Mouse (Mus musculus) intestine, embryonic 14.5 days (tissue): ENCODE results near the gene Exosc1. TPM values are rescaled to one million over a fixed set of nuclear protein-coding genes. Genes with fewer than 3 reads are reported as not detected.

Experiments
- ATAC-seq: fragments of 200-750 bp; cut with Nextera tagmentation; replicated peaks from 2 replicates; pipeline ENCODE4 v1.8.0; 2017; ENCODE audit warnings: low read depth, moderate number of reproducible peaks, moderate TSS enrichment, moderate library complexity; ENCODE audit not compliant: low FRiP score, low TSS enrichment
- DNase-seq: peaks from one replicate; pipeline ENCODE4 v3.0.0-alpha.2; 2018; ENCODE audit warnings: low spot score
- H3K27ac ChIP-seq: fragments of 300-500 bp; sonication (generic); 2 replicates; pipeline ENCODE4 v1.5.1; 2014; ENCODE audit warnings: low read depth, mild to moderate bottlenecking, control low read depth
- H3K27me3 ChIP-seq: fragments of 300-500 bp; sonication (generic); replicated peaks from 2 replicates; pipeline ENCODE4 v1.6.1; 2014; ENCODE audit warnings: low read length, control low read depth; ENCODE audit not compliant: control insufficient read depth, insufficient read depth
- H3K36me3 ChIP-seq: fragments of 300-500 bp; sonication (generic); 2 replicates; pipeline ENCODE4 v1.6.1; 2014; ENCODE audit warnings: low read length, control low read depth; ENCODE audit not compliant: control insufficient read depth, insufficient read depth
- H3K4me1 ChIP-seq: fragments of 300-500 bp; sonication (generic); replicated peaks from 2 replicates; pipeline ENCODE4 v1.6.1; 2014; ENCODE audit warnings: low read length, control low read depth, mixed read lengths; ENCODE audit not compliant: control insufficient read depth, insufficient read depth
- H3K4me2 ChIP-seq: fragments of 300-500 bp; sonication (generic); 2 replicates; pipeline ENCODE4 v1.6.1; 2014; ENCODE audit warnings: low read length
- H3K4me3 ChIP-seq: fragments of 300-500 bp; sonication (generic); 2 replicates; pipeline ENCODE4 v1.5.1; 2014; ENCODE audit warnings: low read depth, low read length, control low read depth, mixed read lengths
- H3K9ac ChIP-seq: fragments of 300-500 bp; sonication (generic); 2 replicates; pipeline ENCODE4 v1.6.1; 2014; ENCODE audit warnings: mild to moderate bottlenecking, low read length
- H3K9me3 ChIP-seq: fragments of 300-500 bp; sonication (generic); 2 replicates; pipeline ENCODE4 v1.6.1; 2016; ENCODE audit warnings: low read length, control low read depth; ENCODE audit not compliant: control insufficient read depth
- WGBS: fragments of 180-500 bp; shearing (Covaris S2); extraction: QIAGEN DNeasy Blood & Tissue Kit; methylation state at CpG from one replicate; pipeline ENCODE4 v1.1.7; 2014; 5-methylcytosine and 5-hydroxymethylcytosine counted together
- polyA plus RNA-seq: library from polyadenylated mRNA; unstranded; fragments of >200 nt; fragmentation: Nextera tagmentation; extraction: Ambion mirVana; gene quantifications from 2 replicates; pipeline ENCODE4 v1.2.1, GENCODE M21; 2014

Gene Exosc1
- 84.7 and 88.0 TPM in 2 replicates for polyA plus RNA-seq

- DNase-seq (peak; percentile 96), ATAC-seq (peak; percentile 100)
- peak within 1 kb of the TSS; percentile 72 for H3K9ac ChIP-seq
- no peaks in the 10 kb centered on the region for H3K9me3 ChIP-seq
- H3K4me2 ChIP-seq: peak within 1 kb of the TSS; percentile 97
- H3K36me3 ChIP-seq: peaks cover 44% of the 10 kb centered on the region
- peaks cover 16% of the 10 kb centered on the region for H3K4me1 ChIP-seq
- H3K4me3 ChIP-seq: peak within 1 kb of the TSS; percentile 80
- WGBS: under 1% methylated on average over 47 of the region's 47 CpGs
- no peak within 1 kb of the TSS for H3K27ac ChIP-seq
- H3K27me3 ChIP-seq: no peaks in the 10 kb centered on the region
Measured at GRCm38 (mm10) chr19:41933179-41934086, at the start of gene Exosc1, which contains the start of gene Zdhhc16. Gene Exosc1, minus strand, starts transcription at chr19:41933423. Gene Zdhhc16, plus strand, starts transcription at chr19:41933480.

DNA sequence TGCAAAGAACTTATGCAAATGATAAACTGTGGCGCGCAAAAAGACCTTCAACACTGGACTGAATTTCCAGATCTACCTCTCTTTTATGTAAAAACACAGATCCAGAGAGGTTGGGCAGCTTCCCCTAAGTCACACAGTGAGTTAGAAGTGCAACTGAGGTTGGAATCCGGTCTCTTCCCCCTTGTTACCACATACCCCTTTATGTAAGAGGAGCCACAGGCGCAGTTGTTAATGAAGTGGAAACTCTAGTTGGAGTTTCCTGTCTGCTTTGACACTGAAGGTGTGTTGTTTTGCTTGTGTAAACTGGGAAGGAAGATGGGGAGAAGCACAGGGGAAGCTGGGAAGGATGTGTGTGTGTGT lies 49.5 kb upstream of the Exosc1 start:
- Histone ChIP-seq H3K9me3 (no peaks in the 10 kb centered on the region), H3K9ac (peak overlapping the region; percentile 79; the same call in 1 of the 2 replicates), H3K4me2 (peak overlapping the region; percentile 85), H3K27ac (no peak overlapping the region), H3K36me3 (no peaks in the 10 kb centered on the region), H3K4me1 (peaks cover 11% of the 10 kb centered on the region), H3K4me3 (peak overlapping the region; percentile 72), H3K27me3 (no peaks in the 10 kb centered on the region)
- DNase-seq: no peak
- 9% methylated on average over 4 of the region's 4 CpGs for WGBS
- ATAC-seq: no peak

DNA sequence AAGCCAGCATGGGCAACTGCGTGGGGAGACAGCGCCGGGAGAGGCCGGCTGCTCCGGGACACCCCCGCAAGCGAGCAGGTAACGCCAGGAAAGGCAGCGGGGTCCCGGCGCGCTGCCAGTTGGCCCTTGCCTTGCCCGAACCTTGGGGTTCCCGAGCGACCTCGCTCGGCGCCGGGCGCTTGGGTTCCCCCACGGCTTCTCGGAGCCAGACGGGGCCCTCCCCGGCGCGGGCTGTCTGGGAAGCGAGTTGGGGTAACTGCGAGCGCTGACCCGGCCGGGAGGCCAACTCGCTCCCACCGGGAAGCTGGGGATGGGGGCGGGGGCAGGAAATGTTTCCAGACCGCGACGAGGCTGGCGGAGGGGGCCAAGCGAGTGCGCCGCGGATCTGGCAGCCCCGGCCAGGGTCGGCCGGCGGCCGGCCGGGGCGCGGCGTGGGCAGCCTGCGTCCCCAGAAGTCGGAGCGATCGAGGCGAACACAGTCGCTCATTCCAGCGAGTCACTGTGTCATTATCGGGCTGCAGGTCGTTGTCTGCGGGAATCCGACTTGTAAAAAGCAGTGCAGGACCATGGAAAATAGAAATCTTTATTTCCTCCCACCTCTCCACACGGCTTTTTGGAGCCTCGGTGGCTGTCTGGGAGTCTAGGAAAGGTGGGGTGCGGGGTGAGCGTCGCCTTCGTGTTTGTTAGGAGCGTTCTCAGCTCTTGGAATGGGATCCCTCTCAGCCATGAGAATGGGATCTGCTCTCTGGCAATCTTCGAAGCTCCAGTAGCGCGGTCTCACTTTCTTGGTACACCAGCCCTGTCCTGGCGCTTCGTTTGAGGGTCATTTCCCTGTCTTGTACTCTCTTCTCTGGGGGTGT lies 48.9 kb upstream of the Exosc1 start:
- H3K27me3 ChIP-seq: no peaks in the 10 kb centered on the region
- WGBS: under 1% methylated on average over 72 of the region's 74 CpGs
- H3K9ac ChIP-seq: peak overlapping the region; percentile 79
- H3K27ac ChIP-seq: peak overlapping the region; percentile 80
- H3K4me3 ChIP-seq: peak overlapping the region; percentile 72
- peaks cover 11% of the 10 kb centered on the region for H3K4me1 ChIP-seq
- ATAC-seq (no peak), DNase-seq (peak; percentile 81)
- no peaks in the 10 kb centered on the region for H3K9me3 ChIP-seq
- no peaks in the 10 kb centered on the region for H3K36me3 ChIP-seq
- peak overlapping the region; percentile 85 for H3K4me2 ChIP-seq

- H3K27ac ChIP-seq: peak within 1 kb of the TSS; percentile 83
- H3K4me2 ChIP-seq: peak within 1 kb of the TSS; percentile 85
- peaks cover 11% of the 10 kb centered on the region for H3K4me1 ChIP-seq
- H3K9ac ChIP-seq: peak within 1 kb of the TSS; percentile 79
- no peaks in the 10 kb centered on the region for H3K36me3 ChIP-seq
- no peak for ATAC-seq
- no peaks in the 10 kb centered on the region for H3K9me3 ChIP-seq
- no peaks in the 10 kb centered on the region for H3K27me3 ChIP-seq
- H3K4me3 ChIP-seq: peak within 1 kb of the TSS; percentile 72
- no peak for DNase-seq
- WGBS: 0% methylated on average over 26 of the region's 33 CpGs
Measured at GRCm38 (mm10) chr19:41981595-41981927, 48.3 kb upstream of the Exosc1 start, which contains the start of gene Ubtd1. Gene Ubtd1, plus strand, starts transcription at chr19:41981763.

DNA sequence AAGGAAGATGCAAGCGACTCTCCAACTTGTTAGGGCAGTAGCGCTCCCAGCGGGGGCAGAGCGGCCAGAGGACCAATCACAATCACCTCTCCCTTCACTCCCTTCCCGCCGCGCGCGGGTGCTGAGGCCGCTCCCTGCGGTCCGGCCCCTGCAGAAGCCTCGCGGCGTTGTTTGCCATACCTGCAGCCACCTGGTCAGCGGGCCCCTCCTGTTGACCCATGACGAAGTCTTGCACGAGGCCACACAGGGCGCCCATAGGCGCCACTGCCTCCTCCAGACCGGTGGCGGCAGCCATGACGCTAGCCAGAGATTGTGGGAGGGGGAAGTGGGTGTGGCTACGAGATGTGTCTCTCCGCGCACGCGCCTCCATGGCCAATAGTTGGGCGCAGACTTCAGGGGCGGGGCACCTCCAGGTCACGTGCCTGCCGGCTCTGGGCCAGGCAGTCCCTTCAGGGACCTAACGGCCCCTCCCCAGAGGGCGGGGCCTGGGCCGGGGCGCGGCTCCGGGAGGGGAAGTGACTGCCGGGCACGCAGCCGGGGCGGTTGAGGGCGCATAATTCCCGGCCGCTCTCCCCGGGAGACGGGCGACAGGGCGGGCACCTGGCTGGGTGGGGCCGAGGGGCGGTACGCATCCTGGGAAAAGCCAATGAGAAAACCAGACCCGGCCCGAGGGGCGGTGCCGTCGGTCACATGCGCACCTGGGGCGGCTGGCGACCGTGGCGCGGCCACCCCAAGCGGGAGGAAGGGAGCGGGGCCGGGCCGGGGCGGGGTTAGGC lies 47.8 kb upstream of the Exosc1 start, which contains the start of gene Mms19:
Gene Mms19 (minus strand): TSS at position 339 of the 776 bp plus-strand sequence.
- H3K36me3 ChIP-seq: no peaks in the 10 kb centered on the region
- peak within 1 kb of the TSS; percentile 72 for H3K4me3 ChIP-seq
- no peaks in the 10 kb centered on the region for H3K27me3 ChIP-seq
- no peaks in the 10 kb centered on the region for H3K9me3 ChIP-seq
- peak; percentile 98 for DNase-seq
- ATAC-seq: peak; percentile 96
- peak within 1 kb of the TSS; percentile 85 for H3K4me2 ChIP-seq
- peaks cover 11% of the 10 kb centered on the region for H3K4me1 ChIP-seq
- peak within 1 kb of the TSS; percentile 79 for H3K9ac ChIP-seq
- WGBS: under 1% methylated on average over 67 of the region's 68 CpGs
- peak within 1 kb of the TSS; percentile 83 for H3K27ac ChIP-seq

GRCm38 (mm10) chr19:41980422-41980818 lies 47.2 kb upstream of the Exosc1 start:
- Histone ChIP-seq H3K9ac (peak overlapping the region; percentile 59), H3K36me3 (0 out of 2 replicates have a peak, but pooled peaks cover 2% of the 10 kb centered on the region), H3K27ac (peak overlapping the region; percentile 83), H3K4me2 (peak overlapping the region; percentile 73), H3K27me3 (no peaks in the 10 kb centered on the region), H3K4me1 (peaks cover 11% of the 10 kb centered on the region), H3K4me3 (peak overlapping the region; percentile 72), H3K9me3 (no peaks in the 10 kb centered on the region)
- 0 out of 2 replicates have a peak, but pooled peaks have one; percentile 11 for ATAC-seq
- DNase-seq: no peak
- under 1% methylated on average over 16 of the region's 16 CpGs for WGBS

DNA sequence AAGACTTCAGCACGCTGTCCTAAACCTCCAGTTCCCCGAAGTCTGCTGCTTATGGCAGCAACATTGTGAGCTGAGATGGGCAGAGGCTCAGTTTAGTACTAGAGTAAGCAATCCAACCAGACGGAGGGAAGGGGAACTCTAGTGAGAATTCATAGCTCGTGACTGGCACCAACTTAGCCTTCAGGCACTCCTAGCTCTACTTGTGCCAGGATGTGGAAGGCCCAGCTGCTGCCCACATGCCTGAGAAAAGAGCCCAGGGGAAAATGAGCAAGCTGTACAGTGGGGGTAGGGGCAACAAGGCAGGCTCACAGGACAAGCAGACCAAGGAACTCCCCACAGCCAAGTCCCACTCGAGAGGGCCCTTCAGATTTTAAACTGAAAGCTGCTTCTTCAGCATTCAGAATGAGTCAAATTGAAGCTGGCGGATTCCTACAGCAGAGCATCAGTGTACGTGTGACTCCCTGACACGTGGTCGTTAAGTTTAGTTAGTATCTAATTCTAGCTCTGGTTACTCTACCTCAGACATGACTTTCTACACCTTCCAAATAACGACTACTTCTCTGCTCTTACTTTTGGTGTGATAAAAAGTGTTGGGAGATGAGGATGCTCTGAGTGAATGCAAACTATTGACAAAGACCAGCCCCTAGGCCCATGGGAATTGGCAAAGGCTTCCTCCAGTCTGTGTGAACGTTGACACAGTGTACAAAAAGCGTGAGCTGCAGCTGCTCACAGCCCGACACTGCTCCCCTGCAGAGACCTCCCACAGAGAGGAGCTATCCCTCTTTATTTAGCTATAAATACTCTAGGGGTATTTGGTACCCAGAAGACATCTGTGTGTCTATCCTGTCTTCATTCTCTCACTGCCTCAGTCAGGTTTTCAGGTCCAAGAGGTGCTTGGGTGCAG lies 40.9 kb upstream of the Exosc1 start:
- H3K9me3 ChIP-seq: no peaks in the 10 kb centered on the region
- H3K27ac ChIP-seq: no peak overlapping the region; the same call in 1 of the 2 replicates
- H3K4me3 ChIP-seq: no peak overlapping the region
- H3K4me1 ChIP-seq: no peaks in the 10 kb centered on the region; the same call in 1 of the 2 replicates
- 65% methylated on average over 13 of the region's 13 CpGs for WGBS
- H3K27me3 ChIP-seq: no peaks in the 10 kb centered on the region
- no peak overlapping the region for H3K9ac ChIP-seq
- H3K4me2 ChIP-seq: no peak overlapping the region
- ATAC-seq: no peak
- DNase-seq: no peak
- H3K36me3 ChIP-seq: peaks cover 9% of the 10 kb centered on the region; the same call in 1 of the 2 replicates
